Mouse (Mus musculus) neural tube, embryonic 14.5 days (tissue): ENCODE data around the gene Rgl1. TPM values are rescaled to one million over a fixed set of nuclear protein-coding genes. Genes with fewer than 3 reads are reported as not detected.

Experiments
- ATAC-seq: fragments of 200-750 bp; cut with Nextera tagmentation; 2 replicates; pipeline ENCODE4 v1.8.0; 2017; ENCODE audit warnings: low read depth, mild to moderate bottlenecking, moderate TSS enrichment, moderate library complexity
- H3K27ac ChIP-seq: fragments of 300-500 bp; sonication (generic); 2 replicates; pipeline ENCODE4 v1.5.1; 2014; ENCODE audit warnings: low read depth, mild to moderate bottlenecking, control low read depth, low read length, moderate library complexity, mixed read lengths
- H3K27me3 ChIP-seq: fragments of 300-500 bp; sonication (generic); 2 replicates; pipeline ENCODE4 v1.6.1; 2014; ENCODE audit warnings: low read length; ENCODE audit not compliant: control insufficient read depth, insufficient read depth
- H3K36me3 ChIP-seq: fragments of 300-500 bp; sonication (generic); 2 replicates; pipeline ENCODE4 v1.6.1; 2014; ENCODE audit warnings: low read length, mixed read lengths; ENCODE audit not compliant: control insufficient read depth, insufficient read depth
- H3K4me1 ChIP-seq: fragments of 300-500 bp; sonication (generic); 2 replicates; pipeline ENCODE4 v1.6.1; 2014; ENCODE audit warnings: low read length; ENCODE audit not compliant: control insufficient read depth, insufficient read depth
- H3K4me2 ChIP-seq: fragments of 300-500 bp; sonication (generic); 2 replicates; pipeline ENCODE4 v1.6.1; 2014; ENCODE audit warnings: mild to moderate bottlenecking, low read depth, low read length, control low read depth
- H3K4me3 ChIP-seq: fragments of 300-500 bp; sonication (generic); 2 replicates; pipeline ENCODE4 v1.5.1; 2014; ENCODE audit warnings: low read depth, low read length, control low read depth, mixed read lengths
- H3K9ac ChIP-seq: fragments of 300-500 bp; sonication (generic); replicated peaks from 2 replicates; pipeline ENCODE4 v1.6.1; 2014; ENCODE audit warnings: low read depth, mild to moderate bottlenecking, control low read depth, low read length, mixed read lengths
- H3K9me3 ChIP-seq: fragments of 300-500 bp; sonication (generic); 2 replicates; pipeline ENCODE4 v1.6.1; 2016; ENCODE audit warnings: low read length; ENCODE audit not compliant: control insufficient read depth
- WGBS: fragments of 180-500 bp; shearing (Covaris S2); extraction: QIAGEN DNeasy Blood & Tissue Kit; methylation state at CpG from one replicate; pipeline ENCODE4 v1.1.7; 2014; 5-methylcytosine and 5-hydroxymethylcytosine counted together
- polyA plus RNA-seq: library from polyadenylated mRNA; unstranded; fragments of >200 nt; fragmentation: Nextera tagmentation; extraction: Ambion mirVana; gene quantifications from 2 replicates; pipeline ENCODE4 v1.2.1, GENCODE M21; 2014

Gene Rgl1
- polyA plus RNA-seq, 1 experiment from 2014 or later = 14.9 TPM

DNA sequence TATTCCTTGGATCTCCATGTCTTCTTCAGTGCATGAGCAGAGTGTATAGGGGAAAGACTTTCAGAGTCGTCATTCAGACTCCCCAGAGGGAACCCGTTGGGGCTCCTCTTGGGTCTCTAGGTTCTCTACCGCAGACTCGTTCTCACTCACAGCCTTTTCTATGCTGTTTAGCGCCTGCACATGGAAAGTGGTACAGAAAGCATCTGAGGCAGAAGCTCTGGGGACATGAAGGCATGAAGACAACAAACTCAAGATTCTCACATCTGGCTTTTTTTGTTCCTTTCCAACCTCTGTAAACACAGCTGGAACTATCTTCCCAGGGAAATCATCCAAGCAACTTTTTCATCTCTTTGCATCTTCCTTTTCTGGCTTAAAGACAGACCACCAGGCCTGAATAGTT lies 260.0 kb downstream of the Rgl1 start:
- Histone ChIP-seq H3K27ac (no peak overlapping the region), H3K36me3 (no peaks in the 10 kb centered on the region), H3K4me2 (no peak overlapping the region), H3K4me3 (no peak overlapping the region), H3K27me3 (no peaks in the 10 kb centered on the region), H3K4me1 (no peaks in the 10 kb centered on the region), H3K9ac (no peak overlapping the region), H3K9me3 (no peaks in the 10 kb centered on the region)
- 89% methylated on average over 5 of the region's 5 CpGs for WGBS
- no peak for ATAC-seq

GRCm38 (mm10) chr1:152499802-152500201 lies 266.3 kb downstream of the Rgl1 start:
- H3K27ac ChIP-seq = no peak overlapping the region
- H3K4me3 ChIP-seq = no peak overlapping the region
- no peak overlapping the region for H3K4me2 ChIP-seq
- H3K27me3 ChIP-seq = no peaks in the 10 kb centered on the region
- no peaks in the 10 kb centered on the region for H3K9me3 ChIP-seq
- ATAC-seq = no peak
- no peaks in the 10 kb centered on the region for H3K36me3 ChIP-seq
- no peaks in the 10 kb centered on the region for H3K4me1 ChIP-seq
- H3K9ac ChIP-seq = no peak overlapping the region
- 81% methylated on average over 12 of the region's 12 CpGs for WGBS

GRCm38 (mm10) chr1:152497581-152497980 lies 268.6 kb downstream of the Rgl1 start:
- Histone ChIP-seq H3K9ac (no peak overlapping the region), H3K9me3 (no peaks in the 10 kb centered on the region), H3K27me3 (no peaks in the 10 kb centered on the region), H3K4me1 (no peaks in the 10 kb centered on the region), H3K4me2 (no peak overlapping the region), H3K27ac (0 out of 2 replicates have a peak overlapping the region, but pooled peaks have one; percentile 55), H3K4me3 (no peak overlapping the region), H3K36me3 (no peaks in the 10 kb centered on the region)
- WGBS = 28% methylated on average over 11 of the region's 11 CpGs
- ATAC-seq = no peak

GRCm38 (mm10) chr1:152496831-152497230 lies 269.3 kb downstream of the Rgl1 start:
- H3K9ac ChIP-seq = no peak overlapping the region
- 64% methylated on average over 2 of the region's 2 CpGs for WGBS
- H3K4me2 ChIP-seq = no peak overlapping the region
- H3K27me3 ChIP-seq = no peaks in the 10 kb centered on the region
- H3K36me3 ChIP-seq = no peaks in the 10 kb centered on the region
- H3K27ac ChIP-seq = no peak overlapping the region
- no peaks in the 10 kb centered on the region for H3K4me1 ChIP-seq
- H3K9me3 ChIP-seq = no peaks in the 10 kb centered on the region
- H3K4me3 ChIP-seq = no peak overlapping the region
- no peak for ATAC-seq

- Histone ChIP-seq H3K27me3 (no peaks in the 10 kb centered on the region), H3K36me3 (no peaks in the 10 kb centered on the region), H3K4me1 (no peaks in the 10 kb centered on the region), H3K9ac (no peak overlapping the region), H3K27ac (no peak overlapping the region), H3K4me2 (no peak overlapping the region), H3K4me3 (no peak overlapping the region), H3K9me3 (no peaks in the 10 kb centered on the region)
- WGBS = 81% methylated on average over 1 of the region's 1 CpGs
- ATAC-seq = no peak
Observed at GRCm38 (mm10) chr1:152492258-152492657, 273.9 kb downstream of the Rgl1 start.

DNA sequence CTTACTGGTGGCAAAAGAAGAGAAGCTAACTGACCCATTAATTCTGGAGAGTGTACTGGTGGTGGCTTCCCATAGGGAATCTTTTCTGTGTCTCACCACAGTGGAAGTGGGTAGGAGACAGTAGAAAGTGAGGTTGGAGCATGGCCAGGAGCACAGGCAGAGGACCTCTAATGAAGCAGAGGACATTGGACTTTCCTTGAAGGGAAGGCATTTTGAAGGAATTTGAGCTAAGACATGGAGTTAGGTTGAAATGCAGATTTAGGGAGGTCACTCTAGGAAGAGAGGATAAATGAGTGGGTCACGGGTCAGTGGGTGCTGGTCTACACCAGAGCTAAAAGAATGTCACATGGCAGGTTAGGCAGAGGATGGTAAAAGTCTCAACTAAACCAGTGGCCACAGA lies 275.3 kb downstream of the Rgl1 start:
- no peaks in the 10 kb centered on the region for H3K9me3 ChIP-seq
- H3K4me2 ChIP-seq = no peak overlapping the region
- 96% methylated on average over 1 of the region's 1 CpGs for WGBS
- H3K4me1 ChIP-seq = no peaks in the 10 kb centered on the region
- H3K4me3 ChIP-seq = no peak overlapping the region
- no peak overlapping the region for H3K27ac ChIP-seq
- H3K36me3 ChIP-seq = no peaks in the 10 kb centered on the region
- no peak overlapping the region for H3K9ac ChIP-seq
- no peaks in the 10 kb centered on the region for H3K27me3 ChIP-seq
- ATAC-seq = no peak

DNA sequence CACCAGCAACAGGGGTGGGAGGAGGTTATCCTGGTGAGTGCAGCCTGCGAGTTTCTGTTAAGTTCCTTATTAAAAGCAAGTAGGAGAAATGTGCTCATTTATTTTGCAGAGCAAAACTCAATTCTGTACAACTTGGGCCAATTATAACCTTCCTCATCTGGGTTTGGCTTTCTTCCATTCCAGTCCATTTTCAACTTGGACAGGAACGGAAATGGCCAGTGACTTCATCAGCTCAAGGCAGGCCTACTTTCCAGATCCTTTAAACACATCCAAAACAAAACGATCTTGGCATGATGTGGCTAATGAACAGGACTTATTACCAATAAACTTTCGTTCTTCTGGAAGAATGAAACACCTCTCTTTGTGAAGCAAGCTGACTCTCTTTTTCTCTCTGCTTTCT lies 290.0 kb downstream of the Rgl1 start:
- Histone ChIP-seq H3K9me3 (no peaks in the 10 kb centered on the region), H3K9ac (no peak overlapping the region), H3K27me3 (no peaks in the 10 kb centered on the region), H3K4me2 (no peak overlapping the region), H3K36me3 (no peaks in the 10 kb centered on the region), H3K27ac (no peak overlapping the region), H3K4me1 (no peaks in the 10 kb centered on the region), H3K4me3 (no peak overlapping the region)
- 83% methylated on average over 4 of the region's 4 CpGs for WGBS
- no peak for ATAC-seq

GRCm38 (mm10) chr1:152468443-152468842 lies 297.7 kb downstream of the Rgl1 start:
- H3K4me1 ChIP-seq = no peaks in the 10 kb centered on the region
- 44% methylated on average over 9 of the region's 9 CpGs for WGBS
- H3K27ac ChIP-seq = no peak overlapping the region
- no peak overlapping the region for H3K4me2 ChIP-seq
- H3K4me3 ChIP-seq = no peak overlapping the region
- no peak for ATAC-seq
- H3K36me3 ChIP-seq = no peaks in the 10 kb centered on the region
- no peak overlapping the region for H3K9ac ChIP-seq
- H3K27me3 ChIP-seq = no peaks in the 10 kb centered on the region
- no peaks in the 10 kb centered on the region for H3K9me3 ChIP-seq
